Mouse (Mus musculus) brain, embryonic 14.5 days (tissue): Measurements from ENCODE around the gene Pam. TPM values are rescaled to one million over a fixed set of nuclear protein-coding genes. Genes with fewer than 3 reads are reported as not detected.
A peak's percentile ranks its signal among the peaks of the same experiment; 100 is the strongest.

Experiments
- DNase-seq: peaks from one replicate; pipeline ENCODE4 v3.0.0-alpha.2; 2011; ENCODE audit warnings: low read depth
- CTCF ChIP-seq: fragments of 200-500 bp; IDR thresholded peaks from 2 replicates; pipeline ENCODE4 v1.5.1; 2012; ENCODE audit warnings: inconsistent platforms, mild to moderate bottlenecking, moderate library complexity, borderline replicate concordance; ENCODE audit not compliant: insufficient read depth, insufficient read length; ENCODE audit errors: extremely low read depth
- POLR2A ChIP-seq: fragments of 200-500 bp; IDR thresholded peaks from 2 replicates; pipeline ENCODE4 v1.6.1; 2012; ENCODE audit warnings: mild to moderate bottlenecking, inconsistent platforms, borderline replicate concordance; ENCODE audit not compliant: poor library complexity, insufficient read depth, insufficient read length, severe bottlenecking; ENCODE audit errors: extremely low read depth
- polyA plus RNA-seq: library from polyadenylated mRNA; depleted of rRNA; stranded (reverse); fragments of >200 nt; gene quantifications from 2 replicates; pipeline ENCODE4 v1.2.3, GENCODE M21; 2012

The Pam gene
- polyA plus RNA-seq, 1 experiment: 42.8 TPM

- DNase-seq: peak; percentile 66
- TF ChIP-seq POLR2A (no peak), CTCF (no peak)
These were observed 194.8 kb downstream of the Pam start for GRCm38 (mm10) chr1:97900559-97901153.

GRCm38 (mm10) chr1:97887511-97887910 is 207.9 kb downstream of the Pam start:
- peak; percentile 22 for DNase-seq

GRCm38 (mm10) chr1:97883498-97883897 is 211.9 kb downstream of the Pam start:
- peak; percentile 10; the same call in 1 of the 2 replicates for TF ChIP-seq CTCF
- TF ChIP-seq POLR2A: no peak
- DNase-seq: no peak

More at GRCm38 (mm10) chr1:97887511-97887910, 207.9 kb downstream of the Pam start:
- no peak for TF ChIP-seq CTCF
- no peak for TF ChIP-seq POLR2A

- TF ChIP-seq POLR2A: no peak
- no peak for TF ChIP-seq CTCF
These were observed 218.4 kb downstream of the Pam start for GRCm38 (mm10) chr1:97877037-97877436.

GRCm38 (mm10) chr1:97873490-97874054 is 221.9 kb downstream of the Pam start:
- TF ChIP-seq CTCF: no peak
- no peak for TF ChIP-seq POLR2A
- no peak for DNase-seq

More at GRCm38 (mm10) chr1:97877037-97877436, 218.4 kb downstream of the Pam start:
- no peak for DNase-seq

GRCm38 (mm10) chr1:97872493-97872892 is 223.0 kb downstream of the Pam start:
- no peak for TF ChIP-seq POLR2A
- peak; percentile 24; the same call in 1 of the 2 replicates for TF ChIP-seq CTCF
- DNase-seq: peak; percentile 60

- no peak for TF ChIP-seq POLR2A
- no peak for TF ChIP-seq CTCF
- DNase-seq: no peak
These were observed 223.4 kb downstream of the Pam start for GRCm38 (mm10) chr1:97872072-97872471.

- TF ChIP-seq CTCF (no peak), POLR2A (no peak)
- DNase-seq: no peak
These were observed 231.3 kb downstream of the Pam start for GRCm38 (mm10) chr1:97864135-97864534.

- DNase-seq: peak; percentile 93
- TF ChIP-seq POLR2A (no peak), CTCF (no peak)
These were observed 232.3 kb downstream of the Pam start for GRCm38 (mm10) chr1:97863140-97863539.

- TF ChIP-seq CTCF (no peak), POLR2A (no peak)
- DNase-seq: no peak
These were observed 232.7 kb downstream of the Pam start for GRCm38 (mm10) chr1:97862734-97863133.

- DNase-seq: peak; percentile 47
These were observed 241.2 kb downstream of the Pam start for GRCm38 (mm10) chr1:97854256-97854655.

More at GRCm38 (mm10) chr1:97854256-97854655, 241.2 kb downstream of the Pam start:
- no peak for TF ChIP-seq POLR2A
- no peak for TF ChIP-seq CTCF
